8 mouse cellular contexts compared by ENCODE assay signal in the genomic region with DNA sequence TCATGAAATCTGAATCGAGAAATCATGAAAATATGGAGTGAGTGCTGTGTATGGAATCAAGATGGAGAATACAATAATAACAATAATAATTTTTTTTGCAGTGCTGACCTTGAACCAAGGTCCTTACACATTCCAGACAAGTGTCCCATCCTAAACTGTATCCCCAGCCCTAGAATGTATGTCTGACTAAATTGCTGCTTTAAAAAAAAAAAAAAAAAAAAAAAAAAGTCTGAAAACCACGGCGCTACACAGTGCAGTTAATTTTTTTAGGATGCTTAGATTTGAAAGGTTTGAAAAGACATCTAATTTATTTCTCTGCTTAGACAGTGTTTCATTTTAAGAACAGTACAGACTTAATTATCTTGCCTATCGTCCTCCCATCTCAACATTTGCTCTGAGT. TPM values are rescaled to one million over a fixed set of nuclear protein-coding genes. Genes with fewer than 3 reads are reported as not detected.
A peak's percentile ranks its signal among the peaks of the same experiment; 100 is the strongest.
DNase-seq lines count a peak whose midpoint lies in the region; ATAC-seq and TF ChIP-seq lines count a peak whose summit lies in the region.

No protein-coding gene starts in this region.

- no peaks in the 10 kb centered on the region for H3K9me3 ChIP-seq in forebrain, embryonic 14.5 days (replicated peaks; ENCODE audit: control insufficient read depth, low read length)
- H3K9me3 ChIP-seq in limb, embryonic 12.5 days: 0 out of 2 replicates have a peak, but pooled peaks cover 6% of the 10 kb centered on the region
- H3K9me3 ChIP-seq in neural tube, embryonic 13.5 days: no peaks in the 10 kb centered on the region

- H3K4me2 ChIP-seq in forebrain, embryonic 14.5 days (ENCODE audit: low read length): peak overlapping the region; percentile 67
- peak overlapping the region; percentile 65 for H3K4me2 ChIP-seq in limb, embryonic 12.5 days
- peak overlapping the region; percentile 64 for H3K4me2 ChIP-seq in neural tube, embryonic 13.5 days

- no peaks in the 10 kb centered on the region for H3K27me3 ChIP-seq in forebrain, embryonic 14.5 days (replicated peaks; ENCODE audit: control insufficient read depth, insufficient read depth, low read length)
- peaks cover 3% of the 10 kb centered on the region; the same call in 1 of the 2 replicates for H3K27me3 ChIP-seq in limb, embryonic 12.5 days
- H3K27me3 ChIP-seq in neural tube, embryonic 13.5 days: no peaks in the 10 kb centered on the region

- H3K9ac ChIP-seq in forebrain, embryonic 14.5 days (ENCODE audit: low read length): peak overlapping the region; percentile 79
- no peak overlapping the region for H3K9ac ChIP-seq in limb, embryonic 12.5 days (replicated peaks)
- H3K9ac ChIP-seq in neural tube, embryonic 13.5 days: peak overlapping the region; percentile 84

- intact Hi-C loops in left cerebral cortex, adult 2 months (cut with DNase I): no loop called here
- intact Hi-C loops in left cerebral cortex, postnatal 14 days (cut with DNase I): no loop called here

- peak overlapping the region; percentile 61; the same call in 1 of the 2 replicates for H3K4me3 ChIP-seq in left cerebral cortex, adult 2 months
- peak overlapping the region; percentile 71 for H3K4me3 ChIP-seq in forebrain, embryonic 14.5 days (ENCODE audit: low read depth, low read length)
- H3K4me3 ChIP-seq in limb, embryonic 12.5 days (replicated peaks): no peak overlapping the region
- peak overlapping the region; percentile 57 for H3K4me3 ChIP-seq in neural tube, embryonic 13.5 days

- TF ChIP-seq CTCF in left cerebral cortex, adult 2 months (IDR thresholded peaks at IDR 0.05): no peak

- no peak for DNase-seq in left cerebral cortex, adult 2 months (ENCODE audit: extremely low spot score in 1 of 2, low spot score in 2 of 2)
- no peak for DNase-seq in left cerebral cortex, postnatal 14 days (ENCODE audit: low spot score in 2 of 2)
- DNase-seq in forebrain, embryonic 14.5 days (ENCODE audit: low spot score): no peak
- DNase-seq in right cerebral cortex, postnatal 10 days (ENCODE audit: low spot score in 2 of 2): no peak
- DNase-seq in layer of hippocampus, postnatal 36 days: no peak
- no peak for DNase-seq in embryo, embryonic 10 days (ENCODE audit: low spot score)

- peaks cover 5% of the 10 kb centered on the region; the same call in 1 of the 2 replicates for H3K4me1 ChIP-seq in forebrain, embryonic 14.5 days (ENCODE audit: control insufficient read depth, insufficient read depth, low read length)
- no peaks in the 10 kb centered on the region for H3K4me1 ChIP-seq in limb, embryonic 12.5 days (replicated peaks)
- 0 out of 2 replicates have a peak, but pooled peaks cover 3% of the 10 kb centered on the region for H3K4me1 ChIP-seq in neural tube, embryonic 13.5 days (replicated peaks)

- no peaks in the 10 kb centered on the region for H3K36me3 ChIP-seq in forebrain, embryonic 14.5 days (ENCODE audit: control insufficient read depth, insufficient read depth, low read length)
- H3K36me3 ChIP-seq in limb, embryonic 12.5 days: no peaks in the 10 kb centered on the region
- no peaks in the 10 kb centered on the region for H3K36me3 ChIP-seq in neural tube, embryonic 13.5 days

- no peak overlapping the region for H3K27ac ChIP-seq in left cerebral cortex, adult 2 months
- H3K27ac ChIP-seq in forebrain, embryonic 14.5 days (ENCODE audit: low read depth, low read length): peak overlapping the region; percentile 90
- no peak overlapping the region for H3K27ac ChIP-seq in limb, embryonic 12.5 days
- peak overlapping the region; percentile 84; the same call in 1 of the 2 replicates for H3K27ac ChIP-seq in neural tube, embryonic 13.5 days (replicated peaks)

- ATAC-seq in forebrain, embryonic 14.5 days: peak; percentile 47; the same call in 1 of the 2 replicates
- no peak for ATAC-seq in limb, embryonic 12.5 days (ENCODE audit: insufficient number of reproducible peaks, insufficient read depth, low FRiP score, low TSS enrichment, low read depth)
- 0 out of 2 replicates have a peak, but pooled peaks have one; percentile 51 for ATAC-seq in neural tube, embryonic 13.5 days (ENCODE audit: low read depth)

- 84% methylated on average over 4 of the region's 4 CpGs for WGBS in forebrain, embryonic 14.5 days
- WGBS in limb, embryonic 12.5 days: 82% methylated on average over 4 of the region's 4 CpGs
- WGBS in neural tube, embryonic 13.5 days: 77% methylated on average over 4 of the region's 4 CpGs

RNA-seq across cellular contexts. Expression of gene Pogz, which starts 15.3 kb away (rescaled TPM):
- total RNA-seq in left cerebral cortex, adult 2 months (2021): 10 to 100 TPM; 57.4 to 60.2 TPM
- 10 to 100 TPM; 53.7 to 57.9 TPM for total RNA-seq in left cerebral cortex, postnatal 14 days (2021)
- polyA plus RNA-seq in forebrain, embryonic 14.5 days (2014; fragmentation: Nextera tagmentation; extraction: Ambion mirVana): 22.0 and 23.4 TPM in 2 replicates
- 21.0 and 23.0 TPM in 2 replicates for polyA plus RNA-seq in limb, embryonic 12.5 days (2016; fragmentation: Nextera tagmentation; extraction: Ambion mirVana)
- 19.6 and 20.1 TPM in 2 replicates for polyA plus RNA-seq in neural tube, embryonic 13.5 days (2015; fragmentation: Nextera tagmentation; extraction: Ambion mirVana)
- total RNA-seq in layer of hippocampus, postnatal 36 days (2021): 10 to 100 TPM; 54.4 to 62.5 TPM

RNA-seq across cellular contexts. Expression of gene Cgn, which starts 35.8 kb away (rescaled TPM):
- total RNA-seq in left cerebral cortex, adult 2 months (2021): 1 to 10 TPM; 4.5 TPM
- total RNA-seq in left cerebral cortex, postnatal 14 days (2021): 1 to 10 TPM; 3.9 to 4.5 TPM
- 1.9 and 2.9 TPM in 2 replicates for polyA plus RNA-seq in forebrain, embryonic 14.5 days (2014; fragmentation: Nextera tagmentation; extraction: Ambion mirVana)
- polyA plus RNA-seq in limb, embryonic 12.5 days (2016; fragmentation: Nextera tagmentation; extraction: Ambion mirVana): 6.2 and 6.8 TPM in 2 replicates
- polyA plus RNA-seq in neural tube, embryonic 13.5 days (2015; fragmentation: Nextera tagmentation; extraction: Ambion mirVana): 5.4 and 6.3 TPM in 2 replicates
- total RNA-seq in layer of hippocampus, postnatal 36 days (2021): 1 to 10 TPM; 3.2 to 3.6 TPM

Comparison
In these comparisons a context has a peak if more than half of its experiments do, and no peak if none do; other contexts are left out.
1. H3K27ac ChIP-seq: peak in forebrain, embryonic 14.5 days (single experiment) and neural tube, embryonic 13.5 days (single experiment); none in left cerebral cortex, adult 2 months (single experiment) and limb, embryonic 12.5 days (single experiment).
2. Peak in every context shown above with its lines, with median percentiles within 50 percentile points of each other: H3K4me2 ChIP-seq.